Mouse (Mus musculus) kidney, embryonic 16.5 days (tissue): Measurements from ENCODE around the gene Rdh5. TPM values are rescaled to one million over a fixed set of nuclear protein-coding genes. Genes with fewer than 3 reads are reported as not detected.

Experiments
- ATAC-seq: fragments of 200-750 bp; cut with Nextera tagmentation; 2 replicates; pipeline ENCODE4 v1.8.0; 2017; ENCODE audit warnings: moderate TSS enrichment; ENCODE audit not compliant: low FRiP score, low TSS enrichment
- H3K27ac ChIP-seq: fragments of 300-500 bp; sonication (generic); 2 replicates; pipeline ENCODE4 v1.5.1; 2014; ENCODE audit warnings: low read length
- H3K27me3 ChIP-seq: fragments of 300-500 bp; sonication (generic); 2 replicates; pipeline ENCODE4 v1.6.1; 2014; ENCODE audit warnings: low read length, control low read depth, mixed read lengths; ENCODE audit not compliant: insufficient read depth
- H3K36me3 ChIP-seq: fragments of 300-500 bp; sonication (generic); 2 replicates; pipeline ENCODE4 v1.6.1; 2014; ENCODE audit warnings: low read length, control low read depth, mixed read lengths; ENCODE audit not compliant: insufficient read depth
- H3K4me1 ChIP-seq: fragments of 300-500 bp; sonication (generic); 2 replicates; pipeline ENCODE4 v1.6.1; 2014; ENCODE audit warnings: low read length, control low read depth, mixed read lengths; ENCODE audit not compliant: insufficient read depth
- H3K4me2 ChIP-seq: fragments of 300-500 bp; sonication (generic); replicated peaks from 2 replicates; pipeline ENCODE4 v1.6.1; 2014; ENCODE audit warnings: low read depth, low read length
- H3K4me3 ChIP-seq: fragments of 300-500 bp; sonication (generic); 2 replicates; pipeline ENCODE4 v1.5.1; 2014; ENCODE audit warnings: mild to moderate bottlenecking, low read length
- H3K9ac ChIP-seq: fragments of 300-500 bp; sonication (generic); replicated peaks from 2 replicates; pipeline ENCODE4 v1.6.1; 2014; ENCODE audit warnings: low read length
- H3K9me3 ChIP-seq: fragments of 300-500 bp; sonication (generic); 2 replicates; pipeline ENCODE4 v1.6.1; 2016; ENCODE audit warnings: low read length, control low read depth
- WGBS: fragments of 180-500 bp; shearing (Covaris S2); extraction: QIAGEN DNeasy Blood & Tissue Kit; methylation state at CpG from one replicate; pipeline ENCODE4 v1.1.7; 2014; 5-methylcytosine and 5-hydroxymethylcytosine counted together
- polyA plus RNA-seq: library from polyadenylated mRNA; unstranded; fragments of >200 nt; fragmentation: Nextera tagmentation; extraction: Ambion mirVana; gene quantifications from 2 replicates; pipeline ENCODE4 v1.2.1, GENCODE M21; 2015

Gene Rdh5
- polyA plus RNA-seq, 1 experiment from 2014 or later = 20.5 TPM

DNA sequence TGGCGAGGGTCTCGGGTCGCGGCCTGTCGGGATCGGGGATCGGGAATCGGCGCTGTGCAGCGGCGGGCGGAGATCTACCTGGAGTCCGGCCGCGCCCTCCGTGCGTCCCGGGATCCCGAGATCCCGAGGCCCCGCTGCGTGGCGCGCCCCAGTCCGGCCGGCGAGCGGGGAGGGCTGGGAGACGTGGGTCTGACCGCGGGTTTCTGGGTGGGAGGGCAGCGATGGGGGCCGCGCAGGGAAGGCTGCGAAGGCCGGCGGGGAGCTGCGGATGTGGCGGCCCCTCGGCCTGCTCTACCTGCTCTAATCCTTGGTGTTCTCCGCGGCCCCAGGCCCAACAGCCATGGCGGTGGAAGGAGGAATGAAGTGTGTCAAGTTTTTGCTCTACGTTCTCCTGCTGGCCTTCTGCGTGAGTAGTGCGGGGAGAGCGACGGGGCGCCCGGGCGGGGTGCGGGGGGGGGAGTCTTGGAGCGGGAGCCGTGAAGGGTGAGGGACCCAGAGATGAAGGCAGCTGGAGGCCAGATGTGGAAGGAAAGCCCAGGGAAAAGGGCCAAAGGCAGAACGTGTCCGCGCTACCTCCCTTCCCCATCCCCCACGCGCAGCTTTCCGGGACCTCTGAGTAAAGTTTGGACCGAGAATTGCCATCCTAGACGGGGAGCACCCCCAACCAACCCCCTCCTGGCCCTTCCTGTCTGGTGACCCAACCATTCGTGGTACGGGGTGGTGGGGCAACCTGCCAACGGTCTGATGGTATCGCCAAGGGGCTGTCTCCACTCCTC lies 12.4 kb downstream of the Rdh5 start:
- H3K4me1 ChIP-seq = peaks cover 24% of the 10 kb centered on the region
- 0% methylated on average over 41 of the region's 66 CpGs for WGBS
- no peaks in the 10 kb centered on the region for H3K9me3 ChIP-seq
- peak overlapping the region; percentile 93 for H3K27ac ChIP-seq
- peak overlapping the region; percentile 75 for H3K4me2 ChIP-seq
- peak; percentile 28; the same call in 1 of the 2 replicates for ATAC-seq
- H3K9ac ChIP-seq = peak overlapping the region; percentile 98
- no peaks in the 10 kb centered on the region for H3K27me3 ChIP-seq
- peak overlapping the region; percentile 88 for H3K4me3 ChIP-seq
- peaks cover 19% of the 10 kb centered on the region for H3K36me3 ChIP-seq

DNA sequence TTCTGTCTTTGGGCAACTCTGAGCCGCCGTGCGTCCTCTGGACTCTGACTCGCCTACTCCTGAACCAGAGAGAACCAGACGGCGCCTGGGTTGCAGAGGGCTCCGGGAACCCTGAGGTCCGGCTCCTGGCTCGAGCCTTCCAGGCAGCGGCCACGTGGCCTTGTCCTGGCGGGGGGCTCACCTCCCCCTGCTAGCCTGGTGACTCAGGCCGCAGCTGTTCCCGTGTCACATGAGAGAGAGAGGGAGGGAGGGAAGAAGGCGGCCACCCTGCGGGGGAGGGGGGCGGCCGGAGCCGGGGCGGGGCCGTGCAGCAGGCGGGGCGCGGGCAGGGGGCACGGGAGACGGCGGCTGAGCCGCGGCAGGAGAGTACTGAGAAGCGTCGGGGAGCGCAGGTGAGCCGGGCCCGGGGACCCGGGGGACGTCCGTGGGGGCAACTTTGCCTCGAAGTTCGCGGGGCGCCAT lies 13.1 kb downstream of the Rdh5 start:
- peak; percentile 88 for ATAC-seq
- Histone ChIP-seq H3K9ac (peak overlapping the region; percentile 98), H3K4me1 (peaks cover 24% of the 10 kb centered on the region), H3K4me2 (peak overlapping the region; percentile 75), H3K27ac (peak overlapping the region; percentile 93), H3K36me3 (peaks cover 13% of the 10 kb centered on the region), H3K4me3 (peak overlapping the region; percentile 88), H3K27me3 (no peaks in the 10 kb centered on the region), H3K9me3 (no peaks in the 10 kb centered on the region)
- 0% methylated on average over 36 of the region's 41 CpGs for WGBS

GRCm38 (mm10) chr10:128908778-128909448 lies 13.8 kb downstream of the Rdh5 start:
- H3K4me2 ChIP-seq = peak overlapping the region; percentile 75
- ATAC-seq = peak; percentile 25; the same call in 1 of the 2 replicates
- peaks cover 24% of the 10 kb centered on the region for H3K4me1 ChIP-seq
- H3K9ac ChIP-seq = peak overlapping the region; percentile 98
- no peaks in the 10 kb centered on the region for H3K27me3 ChIP-seq
- H3K27ac ChIP-seq = peak overlapping the region; percentile 93
- H3K4me3 ChIP-seq = peak overlapping the region; percentile 88
- H3K36me3 ChIP-seq = peaks cover 6% of the 10 kb centered on the region
- H3K9me3 ChIP-seq = no peaks in the 10 kb centered on the region
- WGBS = 54% methylated on average over 13 of the region's 13 CpGs

DNA sequence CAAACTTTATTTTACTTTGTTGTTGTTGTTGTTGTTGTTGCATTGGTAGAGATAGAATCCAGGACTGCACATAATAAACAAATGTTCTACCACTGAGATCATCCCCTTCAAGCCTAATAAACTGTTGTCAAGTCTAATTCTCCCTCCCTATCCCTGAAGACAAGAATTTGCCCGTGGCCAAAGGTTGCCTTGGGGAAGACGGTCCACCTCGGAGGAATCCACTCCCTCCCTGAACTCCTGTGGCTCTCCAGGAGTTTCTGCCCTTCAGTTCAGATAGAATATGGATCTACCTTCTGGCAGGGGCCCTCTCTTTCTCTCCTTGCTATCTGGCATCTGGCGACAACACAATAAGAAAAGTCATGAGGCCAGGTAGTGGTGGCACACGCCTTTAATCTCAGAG lies 17.9 kb downstream of the Rdh5 start:
- Histone ChIP-seq H3K9me3 (no peaks in the 10 kb centered on the region), H3K4me3 (no peak overlapping the region), H3K27me3 (no peaks in the 10 kb centered on the region), H3K27ac (no peak overlapping the region), H3K36me3 (no peaks in the 10 kb centered on the region), H3K4me1 (peaks cover 8% of the 10 kb centered on the region), H3K9ac (no peak overlapping the region), H3K4me2 (no peak overlapping the region)
- 78% methylated on average over 5 of the region's 5 CpGs for WGBS
- no peak for ATAC-seq

DNA sequence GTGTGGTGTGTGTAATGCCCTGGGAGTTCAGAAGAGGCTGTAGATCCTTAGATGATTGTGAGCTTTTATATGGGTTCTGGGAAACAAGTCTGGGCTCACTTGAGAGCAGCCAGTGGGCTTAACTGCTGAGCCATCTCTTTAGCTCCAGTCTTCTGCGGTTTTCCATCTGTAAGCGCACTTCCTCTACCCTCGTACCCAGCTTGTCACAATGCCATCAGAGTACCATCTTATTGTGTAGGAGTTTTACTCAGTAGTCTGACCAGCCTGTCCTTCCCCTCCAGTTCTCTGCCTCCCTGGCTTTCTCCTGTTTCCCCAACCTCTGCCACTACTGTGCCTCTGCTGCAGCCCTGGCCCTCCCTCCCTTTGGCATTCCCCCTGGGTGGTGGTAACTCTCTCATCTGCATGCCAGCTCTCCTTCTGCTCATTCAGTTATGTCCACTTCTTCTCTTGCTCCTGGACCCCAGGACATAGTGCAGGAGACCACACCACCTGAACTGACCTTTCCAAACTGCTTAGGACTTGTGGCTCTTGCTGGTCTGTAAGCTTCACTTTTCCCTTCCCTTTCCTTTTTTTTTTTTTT lies 20.2 kb downstream of the Rdh5 start:
- H3K9me3 ChIP-seq = no peaks in the 10 kb centered on the region
- H3K9ac ChIP-seq = no peak overlapping the region
- H3K4me2 ChIP-seq = no peak overlapping the region
- WGBS = 80% methylated on average over 3 of the region's 3 CpGs
- H3K4me3 ChIP-seq = no peak overlapping the region
- H3K27me3 ChIP-seq = no peaks in the 10 kb centered on the region
- no peaks in the 10 kb centered on the region for H3K36me3 ChIP-seq
- 0 out of 2 replicates have a peak, but pooled peaks have one; percentile 39 for ATAC-seq
- H3K4me1 ChIP-seq = 0 out of 2 replicates have a peak, but pooled peaks cover 3% of the 10 kb centered on the region
- no peak overlapping the region for H3K27ac ChIP-seq

DNA sequence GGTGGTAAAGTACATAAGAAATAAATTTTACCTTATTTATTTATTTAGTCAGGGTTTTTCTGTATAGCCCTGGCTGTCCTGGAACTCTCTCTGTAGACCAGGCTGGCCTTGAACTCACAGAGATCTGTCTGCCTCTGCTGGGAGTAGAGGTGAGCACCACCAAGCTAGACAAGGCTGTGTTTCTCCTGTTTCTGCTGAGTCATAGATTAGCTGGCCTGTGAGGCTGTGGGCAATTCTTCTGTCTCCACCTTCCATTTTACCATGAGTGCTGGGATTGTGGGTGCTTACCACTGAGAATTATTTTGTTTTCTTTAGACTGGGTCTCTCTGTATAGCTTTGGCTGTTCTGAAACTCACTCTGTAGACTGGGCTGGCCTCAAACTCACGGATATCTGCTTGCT lies 21.3 kb downstream of the Rdh5 start:
- WGBS = 81% methylated on average over 1 of the region's 1 CpGs
- H3K9ac ChIP-seq = no peak overlapping the region
- no peak for ATAC-seq
- H3K4me3 ChIP-seq = no peak overlapping the region
- H3K4me1 ChIP-seq = 0 out of 2 replicates have a peak, but pooled peaks cover 3% of the 10 kb centered on the region
- H3K27ac ChIP-seq = no peak overlapping the region
- H3K27me3 ChIP-seq = peaks cover 6% of the 10 kb centered on the region
- no peaks in the 10 kb centered on the region for H3K36me3 ChIP-seq
- no peaks in the 10 kb centered on the region for H3K9me3 ChIP-seq
- H3K4me2 ChIP-seq = no peak overlapping the region

DNA sequence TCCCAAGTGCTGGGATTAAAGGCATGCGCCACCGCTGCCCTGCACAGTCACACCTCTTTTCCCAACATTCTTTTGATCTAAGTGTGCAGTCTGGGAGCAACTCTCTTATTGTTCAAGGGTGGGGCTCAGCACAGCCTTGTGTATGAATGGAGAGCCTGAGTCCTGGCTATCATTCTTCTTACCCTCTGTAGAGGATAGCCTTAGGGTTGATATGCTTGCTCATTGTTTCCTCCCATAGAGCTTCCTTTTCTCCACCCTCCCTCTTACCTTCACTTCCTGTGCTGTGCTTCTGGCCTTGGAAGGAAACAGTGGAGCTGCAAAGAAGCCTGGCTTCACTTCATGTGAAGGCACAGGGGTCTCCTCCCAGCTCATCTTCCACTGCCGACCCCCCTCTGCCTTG lies 22.0 kb downstream of the Rdh5 start, which contains the start of gene Cd63:
TSS of gene Cd63 (plus strand) at position 292 of the 400 bp plus-strand sequence.
- WGBS = 87% methylated on average over 3 of the region's 3 CpGs
- Histone ChIP-seq H3K36me3 (no peaks in the 10 kb centered on the region), H3K27ac (peak within 1 kb of the TSS; percentile 44), H3K4me3 (no peak within 1 kb of the TSS), H3K4me2 (no peak within 1 kb of the TSS), H3K4me1 (peaks cover 9% of the 10 kb centered on the region; the same call in 1 of the 2 replicates), H3K9me3 (no peaks in the 10 kb centered on the region), H3K27me3 (peaks cover 13% of the 10 kb centered on the region), H3K9ac (no peak within 1 kb of the TSS)
- no peak for ATAC-seq

GRCm38 (mm10) chr10:128899759-128900490 lies 22.8 kb downstream of the Rdh5 start:
- no peaks in the 10 kb centered on the region for H3K36me3 ChIP-seq
- H3K9me3 ChIP-seq = no peaks in the 10 kb centered on the region
- H3K4me1 ChIP-seq = peaks cover 14% of the 10 kb centered on the region
- no peak overlapping the region for H3K4me2 ChIP-seq
- peak overlapping the region; percentile 44 for H3K27ac ChIP-seq
- WGBS = 83% methylated on average over 6 of the region's 6 CpGs
- H3K4me3 ChIP-seq = no peak overlapping the region
- H3K27me3 ChIP-seq = peaks cover 14% of the 10 kb centered on the region
- ATAC-seq = no peak; the same call in 1 of the 2 replicates
- H3K9ac ChIP-seq = no peak overlapping the region

DNA sequence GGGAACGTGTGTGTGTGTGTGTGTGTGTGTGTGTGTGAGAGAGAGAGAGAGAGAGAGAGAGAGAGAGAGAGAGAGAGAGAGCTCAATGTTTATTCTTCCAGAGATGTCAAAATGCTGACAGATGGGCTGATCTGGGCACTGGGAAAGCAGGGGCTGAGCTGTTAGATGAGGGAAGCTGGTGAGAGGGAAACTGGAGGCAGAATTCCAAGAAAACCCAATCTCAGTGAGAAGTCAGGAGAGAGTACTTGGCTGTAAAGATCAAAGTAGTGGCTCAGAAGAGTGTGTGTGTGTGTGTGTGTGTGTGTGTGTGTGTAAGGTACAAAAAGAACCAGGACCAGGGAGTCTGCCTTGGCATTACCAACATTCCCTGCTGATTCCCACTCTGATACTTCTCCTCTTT lies 25.2 kb downstream of the Rdh5 start:
- H3K4me3 ChIP-seq = no peak overlapping the region
- 0% methylated on average over 1 of the region's 1 CpGs for WGBS
- no peaks in the 10 kb centered on the region for H3K9me3 ChIP-seq
- no peak overlapping the region for H3K4me2 ChIP-seq
- no peak overlapping the region for H3K9ac ChIP-seq
- H3K4me1 ChIP-seq = peaks cover 19% of the 10 kb centered on the region
- peaks cover 14% of the 10 kb centered on the region for H3K27me3 ChIP-seq
- no peak overlapping the region for H3K27ac ChIP-seq
- no peaks in the 10 kb centered on the region for H3K36me3 ChIP-seq
- no peak for ATAC-seq
